Mouse (Mus musculus) intestine, embryonic 15.5 days (tissue): ENCODE data around the gene Lzic. TPM values are rescaled to one million over a fixed set of nuclear protein-coding genes. Genes with fewer than 3 reads are reported as not detected.
"Not testable (repeated sequence)": the region's sequence is repeated elsewhere in the genome, so short reads cannot be mapped to it uniquely, and the experiment has no call there.

Experiments
- ATAC-seq: fragments of 200-750 bp; cut with Nextera tagmentation; 2 replicates; pipeline ENCODE4 v1.8.0; 2017; ENCODE audit warnings: moderate TSS enrichment, moderate library complexity
- H3K27ac ChIP-seq: fragments of 300-500 bp; sonication (generic); 2 replicates; pipeline ENCODE4 v1.5.1; 2015; ENCODE audit warnings: mild to moderate bottlenecking, inconsistent platforms
- H3K27me3 ChIP-seq: fragments of 300-500 bp; sonication (generic); replicated peaks from 2 replicates; pipeline ENCODE4 v1.6.1; 2015; ENCODE audit warnings: inconsistent platforms
- H3K36me3 ChIP-seq: fragments of 300-500 bp; sonication (generic); 2 replicates; pipeline ENCODE4 v1.6.1; 2015; ENCODE audit warnings: inconsistent platforms
- H3K4me1 ChIP-seq: fragments of 300-500 bp; sonication (generic); replicated peaks from 2 replicates; pipeline ENCODE4 v1.6.1; 2015; ENCODE audit warnings: inconsistent platforms
- H3K4me2 ChIP-seq: fragments of 300-500 bp; sonication (generic); replicated peaks from 2 replicates; pipeline ENCODE4 v1.6.1; 2015; ENCODE audit warnings: mild to moderate bottlenecking, inconsistent platforms
- H3K4me3 ChIP-seq: fragments of 300-500 bp; sonication (generic); replicated peaks from 2 replicates; pipeline ENCODE4 v1.5.1; 2015; ENCODE audit warnings: inconsistent platforms
- H3K9ac ChIP-seq: fragments of 300-500 bp; sonication (generic); 2 replicates; pipeline ENCODE4 v1.6.1; 2015; ENCODE audit warnings: inconsistent platforms
- H3K9me3 ChIP-seq: fragments of 300-500 bp; sonication (generic); 2 replicates; pipeline ENCODE4 v1.6.1; 2016; ENCODE audit warnings: inconsistent platforms
- WGBS: fragments of 180-500 bp; shearing (Covaris S2); methylation state at CpG from one replicate; pipeline ENCODE4 v1.1.7; 2015; 5-methylcytosine and 5-hydroxymethylcytosine counted together
- polyA plus RNA-seq: library from polyadenylated mRNA; unstranded; fragments of >200 nt; fragmentation: Nextera tagmentation; extraction: Ambion mirVana; gene quantifications from 2 replicates; pipeline ENCODE4 v1.2.1, GENCODE M21; 2015

The Lzic gene
- polyA plus RNA-seq, 1 experiment from 2014 or later = 39.9 TPM

- H3K4me1 ChIP-seq = no peaks in the 10 kb centered on the region
- no peaks in the 10 kb centered on the region for H3K36me3 ChIP-seq
- no peaks in the 10 kb centered on the region for H3K27me3 ChIP-seq
- H3K27ac ChIP-seq = no peak overlapping the region
- H3K9ac ChIP-seq = no peak overlapping the region
- no peaks in the 10 kb centered on the region for H3K9me3 ChIP-seq
- no peak overlapping the region for H3K4me2 ChIP-seq
- no peak overlapping the region for H3K4me3 ChIP-seq
- WGBS = 75% methylated on average over 6 of the region's 6 CpGs
- ATAC-seq = no peak
Measured at GRCm38 (mm10) chr4:149457831-149458430, 27.1 kb upstream of the Lzic start.

- no peak overlapping the region for H3K9ac ChIP-seq
- H3K9me3 ChIP-seq = no peaks in the 10 kb centered on the region
- no peak overlapping the region for H3K27ac ChIP-seq
- no peaks in the 10 kb centered on the region for H3K4me1 ChIP-seq
- H3K4me3 ChIP-seq = no peak overlapping the region
- no peaks in the 10 kb centered on the region for H3K27me3 ChIP-seq
- no peaks in the 10 kb centered on the region for H3K36me3 ChIP-seq
- no peak overlapping the region for H3K4me2 ChIP-seq
- WGBS = 66% methylated on average over 5 of the region's 5 CpGs
- no peak for ATAC-seq
Measured at GRCm38 (mm10) chr4:149458526-149458925, 26.5 kb upstream of the Lzic start.

GRCm38 (mm10) chr4:149459425-149459824, 25.6 kb upstream of the Lzic start:
- Histone ChIP-seq H3K27me3 (no peaks in the 10 kb centered on the region), H3K9me3 (no peaks in the 10 kb centered on the region), H3K36me3 (no peaks in the 10 kb centered on the region), H3K4me1 (no peaks in the 10 kb centered on the region), H3K9ac (no peak overlapping the region), H3K4me2 (no peak overlapping the region), H3K4me3 (no peak overlapping the region), H3K27ac (no peak overlapping the region)
- ATAC-seq = no peak
- 72% methylated on average over 1 of the region's 1 CpGs for WGBS

GRCm38 (mm10) chr4:149460475-149460874, 24.6 kb upstream of the Lzic start:
- not testable (repeated sequence) for H3K4me2 ChIP-seq, ATAC-seq, H3K9ac ChIP-seq, H3K36me3 ChIP-seq, H3K4me3 ChIP-seq, H3K9me3 ChIP-seq, H3K27ac ChIP-seq, H3K4me1 ChIP-seq, H3K27me3 ChIP-seq
- WGBS = 84% methylated on average over 2 of the region's 2 CpGs

GRCm38 (mm10) chr4:149461579-149462304, 23.3 kb upstream of the Lzic start:
- Histone ChIP-seq H3K4me1 (no peaks in the 10 kb centered on the region), H3K27ac (no peak overlapping the region), H3K9ac (no peak overlapping the region), H3K36me3 (no peaks in the 10 kb centered on the region), H3K4me3 (no peak overlapping the region), H3K9me3 (no peaks in the 10 kb centered on the region), H3K4me2 (no peak overlapping the region), H3K27me3 (no peaks in the 10 kb centered on the region)
- 67% methylated on average over 3 of the region's 7 CpGs for WGBS
- ATAC-seq = no peak

GRCm38 (mm10) chr4:149462305-149462971, 22.6 kb upstream of the Lzic start:
- ATAC-seq = no peak
- Histone ChIP-seq H3K4me3 (no peak overlapping the region), H3K4me2 (no peak overlapping the region), H3K9me3 (no peaks in the 10 kb centered on the region), H3K9ac (no peak overlapping the region), H3K27ac (no peak overlapping the region), H3K4me1 (no peaks in the 10 kb centered on the region), H3K36me3 (no peaks in the 10 kb centered on the region), H3K27me3 (no peaks in the 10 kb centered on the region)
- 73% methylated on average over 6 of the region's 6 CpGs for WGBS

GRCm38 (mm10) chr4:149463435-149463950, 21.5 kb upstream of the Lzic start:
- Histone ChIP-seq H3K27me3 (no peaks in the 10 kb centered on the region), H3K27ac (no peak overlapping the region), H3K4me2 (no peak overlapping the region), H3K4me3 (no peak overlapping the region), H3K9ac (no peak overlapping the region), H3K4me1 (no peaks in the 10 kb centered on the region), H3K36me3 (peaks cover 6% of the 10 kb centered on the region; the same call in 1 of the 2 replicates), H3K9me3 (no peaks in the 10 kb centered on the region)
- 69% methylated on average over 6 of the region's 6 CpGs for WGBS
- no peak for ATAC-seq

GRCm38 (mm10) chr4:149469557-149469956, 15.5 kb upstream of the Lzic start:
- ATAC-seq = no peak
- H3K4me3 ChIP-seq = no peak overlapping the region
- H3K4me2 ChIP-seq = no peak overlapping the region
- H3K4me1 ChIP-seq = no peaks in the 10 kb centered on the region
- H3K27ac ChIP-seq = no peak overlapping the region
- WGBS = 92% methylated on average over 3 of the region's 3 CpGs
- no peak overlapping the region for H3K9ac ChIP-seq
- H3K27me3 ChIP-seq = no peaks in the 10 kb centered on the region
- peaks cover 8% of the 10 kb centered on the region; the same call in 1 of the 2 replicates for H3K36me3 ChIP-seq
- no peaks in the 10 kb centered on the region for H3K9me3 ChIP-seq

GRCm38 (mm10) chr4:149475096-149475495, 9.9 kb upstream of the Lzic start:
- no peak overlapping the region for H3K4me2 ChIP-seq
- H3K27me3 ChIP-seq = no peaks in the 10 kb centered on the region
- no peak overlapping the region for H3K9ac ChIP-seq
- no peaks in the 10 kb centered on the region for H3K9me3 ChIP-seq
- H3K27ac ChIP-seq = no peak overlapping the region
- no peak for ATAC-seq
- H3K4me3 ChIP-seq = no peak overlapping the region
- no peaks in the 10 kb centered on the region for H3K4me1 ChIP-seq
- WGBS = 66% methylated on average over 7 of the region's 7 CpGs
- 0 out of 2 replicates have a peak, but pooled peaks cover 2% of the 10 kb centered on the region for H3K36me3 ChIP-seq

- WGBS = 86% methylated on average over 11 of the region's 11 CpGs
- H3K27me3 ChIP-seq = no peaks in the 10 kb centered on the region
- no peak for ATAC-seq
- no peak within 1 kb of the TSS for H3K27ac ChIP-seq
- H3K4me2 ChIP-seq = no peak within 1 kb of the TSS
- H3K9ac ChIP-seq = no peak within 1 kb of the TSS
- H3K36me3 ChIP-seq = 0 out of 2 replicates have a peak, but pooled peaks cover 2% of the 10 kb centered on the region
- H3K4me1 ChIP-seq = no peaks in the 10 kb centered on the region
- no peak within 1 kb of the TSS for H3K4me3 ChIP-seq
- no peaks in the 10 kb centered on the region for H3K9me3 ChIP-seq
Measured at GRCm38 (mm10) chr4:149477078-149477477, 8.0 kb upstream of the Lzic start, which contains the start of gene Tmem274. Gene Tmem274, plus strand, starts transcription at chr4:149477378.

GRCm38 (mm10) chr4:149484566-149484965, 463 bp upstream of the Lzic start:
- H3K9ac ChIP-seq = peak overlapping the region; percentile 81
- H3K4me3 ChIP-seq = peak overlapping the region; percentile 77
- peaks cover 6% of the 10 kb centered on the region; the same call in 1 of the 2 replicates for H3K4me1 ChIP-seq
- WGBS = 50% methylated on average over 3 of the region's 3 CpGs
- H3K9me3 ChIP-seq = no peaks in the 10 kb centered on the region
- peaks cover 11% of the 10 kb centered on the region for H3K36me3 ChIP-seq
- peak overlapping the region; percentile 73 for H3K27ac ChIP-seq
- ATAC-seq = peak; percentile 8; the same call in 1 of the 2 replicates
- H3K4me2 ChIP-seq = peak overlapping the region; percentile 85
- H3K27me3 ChIP-seq = no peaks in the 10 kb centered on the region

GRCm38 (mm10) chr4:149485825-149486206, 787 bp downstream of the Lzic start:
- peak overlapping the region; percentile 77 for H3K4me3 ChIP-seq
- H3K27ac ChIP-seq = peak overlapping the region; percentile 78
- H3K36me3 ChIP-seq = peaks cover 16% of the 10 kb centered on the region
- peak overlapping the region; percentile 81 for H3K9ac ChIP-seq
- WGBS = under 1% methylated on average over 10 of the region's 10 CpGs
- H3K4me2 ChIP-seq = peak overlapping the region; percentile 85
- no peaks in the 10 kb centered on the region for H3K27me3 ChIP-seq
- no peaks in the 10 kb centered on the region for H3K9me3 ChIP-seq
- ATAC-seq = no peak
- H3K4me1 ChIP-seq = peaks cover 6% of the 10 kb centered on the region; the same call in 1 of the 2 replicates
